Mouse (Mus musculus) right cerebral cortex, postnatal 10 days (tissue): ENCODE results near the gene Dcun1d1.

Source experiments
- DNase-seq, 2 experiments: peaks; one replicate each; pipeline ENCODE4 v3.0.0; 2021; ENCODE audit warnings: low spot score in 2 of 2

Dcun1d1 gene

GRCm38 (mm10) chr3:35931359-35931758 lies 5.9 kb downstream of the Dcun1d1 start:
- no peak for DNase-seq

GRCm38 (mm10) chr3:35929831-35930230 lies 7.4 kb downstream of the Dcun1d1 start:
- no peak for DNase-seq

GRCm38 (mm10) chr3:35929406-35929805 lies 7.8 kb downstream of the Dcun1d1 start:
- DNase-seq, result no peak

- no peak for DNase-seq
These were observed 11.4 kb downstream of the Dcun1d1 start for GRCm38 (mm10) chr3:35925852-35926251.

- no peak for DNase-seq
These were observed 13.2 kb downstream of the Dcun1d1 start for GRCm38 (mm10) chr3:35924007-35924406.

GRCm38 (mm10) chr3:35923495-35923894 lies 13.8 kb downstream of the Dcun1d1 start:
- no peak for DNase-seq

- no peak for DNase-seq
These were observed 14.7 kb downstream of the Dcun1d1 start for GRCm38 (mm10) chr3:35922522-35922921.

- no peak for DNase-seq
These were observed 19.0 kb downstream of the Dcun1d1 start for GRCm38 (mm10) chr3:35918229-35918628.

- no peak for DNase-seq
These were observed 28.1 kb downstream of the Dcun1d1 start for GRCm38 (mm10) chr3:35908982-35909680.

GRCm38 (mm10) chr3:35900555-35901204 lies 36.6 kb downstream of the Dcun1d1 start:
- DNase-seq, result no peak

- no peak for DNase-seq
These were observed 38.1 kb downstream of the Dcun1d1 start for GRCm38 (mm10) chr3:35899109-35899508.

GRCm38 (mm10) chr3:35897900-35898299 lies 39.3 kb downstream of the Dcun1d1 start:
- no peak for DNase-seq

- DNase-seq, result no peak
These were observed 44.1 kb downstream of the Dcun1d1 start for GRCm38 (mm10) chr3:35893156-35893555.

GRCm38 (mm10) chr3:35891123-35891522 lies 46.1 kb downstream of the Dcun1d1 start:
- DNase-seq, result no peak

- DNase-seq, result no peak
These were observed 47.7 kb downstream of the Dcun1d1 start for GRCm38 (mm10) chr3:35889531-35889930.

GRCm38 (mm10) chr3:35883267-35883666 lies 54.0 kb downstream of the Dcun1d1 start:
- no peak for DNase-seq

- DNase-seq, result no peak
These were observed 87.9 kb downstream of the Dcun1d1 start for GRCm38 (mm10) chr3:35849326-35849725.
